17 mouse cellular contexts compared by ENCODE assay signal in the genomic region with DNA sequence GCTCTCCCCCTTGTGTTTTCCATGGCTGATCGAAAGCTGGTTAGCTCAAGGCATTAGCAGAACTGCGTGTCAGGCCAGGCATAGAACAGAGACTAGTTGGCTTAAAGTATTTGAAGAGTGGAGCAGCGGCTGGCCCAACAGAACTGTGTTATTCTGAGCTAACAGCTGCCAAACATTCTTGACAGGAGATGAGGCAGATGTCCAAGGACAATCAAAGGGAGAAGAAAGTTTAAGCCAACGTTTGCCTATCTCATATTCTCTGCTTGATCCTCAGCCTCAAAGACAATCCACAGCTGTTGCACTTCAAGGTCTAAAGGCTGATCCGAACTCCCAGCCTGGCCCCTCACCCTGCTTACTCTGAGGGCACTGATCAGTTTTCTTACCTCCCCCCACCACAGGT.
A peak's percentile ranks its signal among the peaks of the same experiment; 100 is the strongest.
DNase-seq lines count a peak whose midpoint lies in the region; ATAC-seq lines count a peak whose summit lies in the region.
"Had no signal": no experiment of that assay in that cellular context is flagged by ENCODE, and none has a peak within 500 bp of the region (broad histone marks: within the 10 kb centered on the region; RNA-seq: fewer than 3 reads in every experiment).

No protein-coding gene starts in this region.

- no peak overlapping the region for H3K4me2 ChIP-seq in embryonic facial prominence, embryonic 14.5 days (ENCODE audit: low read depth, low read length)
- no peak overlapping the region for H3K4me2 ChIP-seq in forebrain, embryonic 15.5 days (replicated peaks)
- H3K4me2 ChIP-seq: embryonic facial prominence, embryonic 12.5 days; limb, embryonic 12.5 days had no signal

- DNase-seq in embryonic facial prominence, embryonic 14.5 days (ENCODE audit: low spot score), result peak; percentile 77
- no peak for DNase-seq in embryonic facial prominence, embryonic 10.5 days (ENCODE audit: low spot score)
- DNase-seq in kidney, postnatal 10 days, result peak; percentile 16
- DNase-seq in kidney, postnatal 4 days, result no peak
- DNase-seq in limb, embryonic 10.5 days (ENCODE audit: low spot score), result no peak
- peak; percentile 50 for DNase-seq in lung, postnatal 25 days (ENCODE audit: low spot score)
- DNase-seq in right cerebral cortex, adult 18-20 months, result no peak
- DNase-seq: adrenal gland, adult 8-10 months; cerebellum, adult 9-11 months; forebrain, postnatal 0 days; gastrocnemius, postnatal 36 days; kidney, adult 9 months; thymus, postnatal 36 days had no signal

- H3K36me3 ChIP-seq in embryonic facial prominence, embryonic 14.5 days (ENCODE audit: control insufficient read depth, insufficient read depth, low read length), result no peaks in the 10 kb centered on the region
- H3K36me3 ChIP-seq in embryonic facial prominence, embryonic 10.5 days (replicated peaks), result no peaks in the 10 kb centered on the region
- H3K36me3 ChIP-seq in limb, embryonic 10.5 days, result no peaks in the 10 kb centered on the region
- no peaks in the 10 kb centered on the region for H3K36me3 ChIP-seq in forebrain, embryonic 15.5 days
- H3K36me3 ChIP-seq: embryonic facial prominence, embryonic 12.5 days; limb, embryonic 12.5 days had no signal

- no peaks in the 10 kb centered on the region for H3K4me1 ChIP-seq in embryonic facial prominence, embryonic 14.5 days (ENCODE audit: control insufficient read depth, insufficient read depth, low read length)
- H3K4me1 ChIP-seq in embryonic facial prominence, embryonic 10.5 days, result 0 out of 2 replicates have a peak, but pooled peaks cover 2% of the 10 kb centered on the region
- H3K4me1 ChIP-seq in limb, embryonic 10.5 days, result peaks cover 5% of the 10 kb centered on the region; the same call in 1 of the 2 replicates
- H3K4me1 ChIP-seq in forebrain, embryonic 15.5 days, result no peaks in the 10 kb centered on the region
- H3K4me1 ChIP-seq: embryonic facial prominence, embryonic 12.5 days; limb, embryonic 12.5 days had no signal

- WGBS in embryonic facial prominence, embryonic 14.5 days, result 53% methylated on average over 5 of the region's 5 CpGs
- 68% methylated on average over 5 of the region's 5 CpGs for WGBS in embryonic facial prominence, embryonic 10.5 days
- 74% methylated on average over 5 of the region's 5 CpGs for WGBS in limb, embryonic 10.5 days
- 61% methylated on average over 5 of the region's 5 CpGs for WGBS in forebrain, embryonic 15.5 days

- no peak overlapping the region for H3K4me3 ChIP-seq in embryonic facial prominence, embryonic 14.5 days (ENCODE audit: low read depth, low read length)
- no peak overlapping the region for H3K4me3 ChIP-seq in embryonic facial prominence, embryonic 10.5 days
- no peak overlapping the region for H3K4me3 ChIP-seq in limb, embryonic 10.5 days
- H3K4me3 ChIP-seq in forebrain, embryonic 15.5 days, result no peak overlapping the region
- H3K4me3 ChIP-seq: embryonic facial prominence, embryonic 12.5 days; limb, embryonic 12.5 days had no signal

- no peak; the same call in 1 of the 2 replicates for ATAC-seq in embryonic facial prominence, embryonic 14.5 days (ENCODE audit: low read depth)
- no peak for ATAC-seq in forebrain, embryonic 15.5 days (replicated peaks)
- ATAC-seq: forebrain, postnatal 0 days; midbrain, embryonic 16.5 days had no signal

- H3K27me3 ChIP-seq in embryonic facial prominence, embryonic 14.5 days (replicated peaks; ENCODE audit: control insufficient read depth, insufficient read depth, low read length), result no peaks in the 10 kb centered on the region
- H3K27me3 ChIP-seq in embryonic facial prominence, embryonic 10.5 days (replicated peaks; ENCODE audit: low read depth, poor library complexity, severe bottlenecking), result no peaks in the 10 kb centered on the region
- H3K27me3 ChIP-seq in limb, embryonic 10.5 days (ENCODE audit: low read depth, poor library complexity, severe bottlenecking), result no peaks in the 10 kb centered on the region
- H3K27me3 ChIP-seq in forebrain, embryonic 15.5 days, result no peaks in the 10 kb centered on the region
- H3K27me3 ChIP-seq: embryonic facial prominence, embryonic 12.5 days; limb, embryonic 12.5 days had no signal

- no peaks in the 10 kb centered on the region for H3K9me3 ChIP-seq in embryonic facial prominence, embryonic 14.5 days (ENCODE audit: control insufficient read depth, low read length)
- H3K9me3 ChIP-seq in embryonic facial prominence, embryonic 10.5 days, result no peaks in the 10 kb centered on the region
- H3K9me3 ChIP-seq in limb, embryonic 10.5 days (replicated peaks), result no peaks in the 10 kb centered on the region
- H3K9me3 ChIP-seq in forebrain, embryonic 15.5 days, result no peaks in the 10 kb centered on the region
- H3K9me3 ChIP-seq: embryonic facial prominence, embryonic 12.5 days; limb, embryonic 12.5 days had no signal

- no peak overlapping the region for H3K27ac ChIP-seq in embryonic facial prominence, embryonic 14.5 days (replicated peaks; ENCODE audit: low read depth, low read length)
- no peak overlapping the region for H3K27ac ChIP-seq in embryonic facial prominence, embryonic 10.5 days (replicated peaks)
- peak overlapping the region; percentile 36; the same call in 1 of the 2 replicates for H3K27ac ChIP-seq in limb, embryonic 10.5 days
- H3K27ac ChIP-seq in forebrain, embryonic 15.5 days (replicated peaks), result no peak overlapping the region
- H3K27ac ChIP-seq: embryonic facial prominence, embryonic 12.5 days; limb, embryonic 12.5 days had no signal

- H3K9ac ChIP-seq in embryonic facial prominence, embryonic 14.5 days (ENCODE audit: low read depth, low read length), result no peak overlapping the region
- H3K9ac ChIP-seq in forebrain, embryonic 15.5 days (replicated peaks), result no peak overlapping the region
- H3K9ac ChIP-seq: embryonic facial prominence, embryonic 12.5 days; forebrain, postnatal 0 days; limb, embryonic 12.5 days had no signal

Comparison
In these comparisons a context has a peak if more than half of its experiments do, and no peak if none do; other contexts are left out.
1. DNase-seq: peak in embryonic facial prominence, embryonic 14.5 days (single experiment), kidney, postnatal 10 days (single experiment) and lung, postnatal 25 days (single experiment); none in embryonic facial prominence, embryonic 10.5 days (single experiment), kidney, postnatal 4 days (0 of 2), limb, embryonic 10.5 days (single experiment) and right cerebral cortex, adult 18-20 months (single experiment).